Mouse (Mus musculus): ENCODE measurements around the gene Slc26a3.

Gene Slc26a3

GRCm38 (mm10) chr12:31513724-31514503, 123.2 kb downstream of the Slc26a3 start:
- DNase-seq (ENCODE audit: low spot score) = peak; percentile 65

DNA sequence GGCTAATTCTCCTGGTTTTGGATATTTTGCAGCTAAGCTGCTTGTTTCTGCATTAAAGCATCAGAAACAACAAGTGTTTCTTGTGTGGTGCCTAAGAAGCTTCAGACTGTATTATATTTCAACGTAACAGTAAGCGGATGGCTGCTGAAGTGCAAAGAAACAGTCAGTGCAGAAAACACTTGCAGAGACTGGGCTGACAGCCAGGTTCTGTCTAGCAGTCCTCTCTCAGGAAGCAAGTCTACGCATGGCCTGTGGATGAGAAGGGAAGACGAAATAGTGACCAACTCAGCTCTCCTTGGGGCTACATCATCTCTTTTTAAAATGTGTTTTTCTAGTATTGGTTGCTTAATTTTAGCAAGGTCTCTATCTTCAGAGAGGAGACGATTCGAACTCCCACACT, 129.4 kb downstream of the Slc26a3 start:
- peak; percentile 70 for DNase-seq (ENCODE audit: low spot score)

GRCm38 (mm10) chr12:31521371-31521770, 130.7 kb downstream of the Slc26a3 start:
- DNase-seq (ENCODE audit: low spot score) = peak; percentile 69
